Mouse (Mus musculus): ENCODE data around the gene Plcg1.

DNA sequence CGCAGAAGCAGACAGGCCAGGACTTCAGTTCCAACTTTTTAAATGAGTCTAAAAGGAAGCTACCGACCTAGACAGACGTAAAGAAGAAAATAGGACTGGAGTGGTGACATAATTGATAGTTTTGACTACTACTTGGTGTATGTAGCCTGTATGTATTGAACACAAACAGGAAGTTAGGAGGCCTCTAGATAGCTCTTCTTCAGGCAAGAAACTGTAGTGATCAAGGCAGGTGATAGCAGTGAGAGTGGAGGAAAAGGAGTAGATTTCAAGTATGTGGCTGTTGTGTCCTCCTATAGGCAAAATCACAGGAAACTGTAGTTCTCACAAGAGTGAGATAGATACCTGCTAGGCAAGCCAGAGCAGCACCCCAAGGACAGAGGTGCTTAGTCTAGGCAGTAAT lies 23.4 kb upstream of the Plcg1 start:
- TF ChIP-seq CTCF (IDR thresholded peaks at IDR 0.05; ENCODE audit: low read depth): no peak
- TF ChIP-seq EP300 (IDR thresholded peaks at IDR 0.05; ENCODE audit: low read depth): no peak

All from heart, postnatal 0 days (tissue).